Mouse (Mus musculus) adipose tissue, adult 10 weeks (tissue): ENCODE results near the gene Vmn1r209. TPM values are rescaled to one million over a fixed set of nuclear protein-coding genes. Genes with fewer than 3 reads are reported as not detected.

ENCODE experiments used
- polyA plus RNA-seq: library from polyadenylated mRNA; stranded (reverse); fragments of 350-450 nt; fragmentation: Illumina TruSeq; extraction: RNeasy Lipid Tissue Mini Kit (QIAGEN cat#74804); gene quantifications from one replicate; pipeline ENCODE4 v1.2.3, GENCODE M21; 2014; ENCODE audit warnings: low read depth, low replicate concordance

Gene Vmn1r209
- polyA plus RNA-seq, result not detected

GRCm38 (mm10) chr13:22809582-22809981 lies at the start of gene Vmn1r209:
Gene Vmn1r209 (minus strand): TSS chr13:22809682.

GRCm38 (mm10) chr13:22857461-22857860 lies 48.0 kb upstream of the Vmn1r209 start, which contains the start of gene Vmn1r211:
Gene Vmn1r211 (minus strand): TSS chr13:22857561.

GRCm38 (mm10) chr13:22831248-22831647 lies 21.8 kb upstream of the Vmn1r209 start, which contains the start of gene Vmn1r210:
Gene Vmn1r210 (minus strand): TSS chr13:22831348.

GRCm38 (mm10) chr13:22777300-22777699 lies 32.2 kb downstream of the Vmn1r209 start, which contains the start of gene Vmn1r208:
Gene Vmn1r208 (minus strand): TSS chr13:22777400.

Other genes starting within 250 kb of the Vmn1r209 start
- gene Vmn1r205, start 216.7 kb downstream of the Vmn1r209 start, polyA plus RNA-seq, result not detected
- not detected for gene Vmn1r206, start 185.4 kb downstream of the Vmn1r209 start, polyA plus RNA-seq
- not detected for gene Vmn1r207-ps, start 80.1 kb downstream of the Vmn1r209 start, polyA plus RNA-seq
- not detected for gene Vmn1r208, start 32.3 kb downstream of the Vmn1r209 start, polyA plus RNA-seq
- not detected for gene Vmn1r210, start 21.7 kb upstream of the Vmn1r209 start, polyA plus RNA-seq
- not detected for gene Vmn1r211, start 47.9 kb upstream of the Vmn1r209 start, polyA plus RNA-seq
- gene Vmn1r212, start 74.5 kb upstream of the Vmn1r209 start, polyA plus RNA-seq, result not detected
- not detected for gene Vmn1r213, start 198.0 kb upstream of the Vmn1r209 start, polyA plus RNA-seq
- not detected for gene Vmn1r214, start 220.7 kb upstream of the Vmn1r209 start, polyA plus RNA-seq